Mouse (Mus musculus) left cerebral cortex, postnatal 10 days (tissue): ENCODE measurements around the gene Pip5k1c. TPM values are rescaled to one million over a fixed set of nuclear protein-coding genes. Genes with fewer than 3 reads are reported as not detected.

ENCODE experiments used
- DNase-seq, 2 experiments: peaks; one replicate each; pipeline ENCODE4 v3.0.0; 2021 to 2022; ENCODE audit warnings: low spot score in 2 of 2, mixed read lengths in 1 of 2; ENCODE audit errors: extremely low spot score in 1 of 2
- intact Hi-C: fragments of 180-260 bp; cut with DNase I; formaldehyde crosslinking; loops from one replicate; pipeline ENCODE4 v1.15.1; 2025
- total RNA-seq, 2 experiments: library from RNA; stranded (reverse); gene quantifications; 2 replicates each; pipeline ENCODE4 v1.2.3; 2021

Pip5k1c gene
- total RNA-seq, 2 experiments from 2014 or later = 336 to 340 TPM

DNA sequence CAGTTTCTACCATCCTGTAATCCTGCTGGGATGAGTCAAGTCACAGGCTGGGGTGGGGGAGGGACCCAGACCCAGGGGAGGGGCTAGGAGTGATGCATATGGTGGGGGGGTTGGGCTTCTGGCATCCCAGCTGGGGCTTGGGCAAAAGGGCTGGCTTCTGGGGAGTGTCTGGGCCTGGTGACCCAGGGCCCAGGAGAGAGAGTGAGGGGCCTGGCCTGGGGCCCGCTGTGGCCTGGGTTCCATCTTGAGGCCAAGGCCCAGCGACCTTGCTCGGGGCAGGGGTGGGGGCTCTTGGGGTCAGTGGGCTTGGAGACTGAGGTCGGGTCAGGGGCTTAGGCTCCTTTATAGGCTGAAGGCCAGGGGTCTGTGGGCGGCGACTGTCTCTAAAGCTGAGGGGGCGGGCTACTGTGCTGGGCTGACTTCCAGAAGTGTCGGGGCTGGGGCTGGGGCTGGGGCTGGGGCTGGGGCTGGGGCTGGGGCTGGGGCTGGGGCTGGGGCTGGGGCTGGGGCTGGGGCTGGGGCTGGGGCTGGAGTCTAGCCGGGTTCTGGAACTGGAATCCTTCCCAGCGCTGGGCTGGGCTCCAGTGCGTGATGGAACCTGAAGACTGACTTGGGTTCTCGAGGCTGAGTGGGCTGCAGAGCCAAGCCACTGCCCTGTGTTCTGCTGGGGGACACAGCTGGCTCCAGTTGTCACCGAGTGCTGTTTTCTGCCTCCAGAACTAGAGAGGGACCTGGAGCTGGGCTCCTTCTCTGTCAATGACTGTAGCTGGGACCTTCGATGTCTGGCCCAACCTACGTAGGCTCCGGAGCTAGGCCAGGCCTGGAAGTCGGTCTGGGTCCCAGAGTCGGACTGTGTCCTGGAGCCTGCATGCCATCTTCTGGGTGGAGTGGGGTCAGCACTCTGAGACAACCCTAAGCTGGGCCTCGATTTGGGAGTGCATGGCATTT is 42.9 kb downstream of the Pip5k1c start:
- no peak for DNase-seq
- intact Hi-C loops = no loop called here

DNA sequence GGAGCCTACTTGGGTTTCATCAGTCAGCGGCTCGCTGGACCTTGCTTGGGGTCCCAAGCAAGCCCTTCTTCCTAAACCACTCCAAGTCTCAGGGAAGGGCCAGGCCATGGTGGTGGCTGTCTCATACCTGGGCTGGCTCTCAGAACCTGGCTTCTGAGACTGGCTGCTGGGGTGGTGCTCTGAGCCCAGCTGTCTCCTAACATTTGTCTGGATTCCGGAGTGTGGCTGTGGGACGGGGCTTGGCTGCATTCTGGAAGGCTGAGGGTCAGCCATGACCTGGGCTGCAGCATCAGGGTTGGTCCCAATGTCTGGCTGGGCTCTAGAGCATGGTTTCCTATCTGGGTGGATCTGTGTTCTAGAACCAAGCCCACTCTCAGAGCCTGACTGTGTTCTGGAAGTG is 43.8 kb downstream of the Pip5k1c start:
- intact Hi-C loops = no loop called here
- DNase-seq = no peak

DNA sequence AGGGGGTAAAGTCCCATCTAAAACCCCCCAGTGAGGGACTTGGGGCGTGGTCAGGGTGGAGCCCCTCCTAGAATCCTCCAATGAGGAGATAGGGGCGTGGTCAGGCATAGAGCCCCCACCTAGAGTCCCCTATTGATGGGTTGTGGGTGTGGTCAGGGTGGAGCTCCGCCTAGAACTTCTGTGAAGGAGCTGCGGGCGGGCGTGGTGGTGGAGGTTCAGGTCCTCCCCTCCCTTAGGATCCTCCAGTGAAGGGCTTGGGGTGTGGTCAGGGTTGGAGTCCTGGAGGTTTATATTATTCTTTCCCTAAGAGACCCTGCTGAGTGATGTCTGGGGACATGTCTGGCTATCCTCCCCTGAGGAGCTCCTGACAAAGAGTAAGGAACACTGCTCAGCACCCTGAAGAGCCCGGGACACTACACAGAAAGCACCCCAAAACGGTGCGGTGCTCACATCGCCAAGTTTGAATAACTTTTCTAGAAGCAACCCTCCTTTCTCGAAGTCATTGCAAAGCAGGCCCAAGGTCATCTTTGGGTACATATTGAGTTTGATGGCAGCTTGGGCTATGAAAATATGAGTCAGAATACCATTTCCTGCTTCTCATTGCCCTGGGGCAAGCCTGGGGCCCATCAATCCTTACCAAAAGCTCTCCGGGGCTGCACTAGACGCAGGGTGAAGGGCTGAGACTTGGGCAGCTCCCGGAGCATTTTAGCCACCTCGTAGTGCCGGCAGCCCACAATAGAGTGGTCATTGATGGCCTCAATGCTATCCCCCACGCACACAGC is 48.0 kb downstream of the Pip5k1c start:
- DNase-seq = no peak
- intact Hi-C loops = no loop called here

DNA sequence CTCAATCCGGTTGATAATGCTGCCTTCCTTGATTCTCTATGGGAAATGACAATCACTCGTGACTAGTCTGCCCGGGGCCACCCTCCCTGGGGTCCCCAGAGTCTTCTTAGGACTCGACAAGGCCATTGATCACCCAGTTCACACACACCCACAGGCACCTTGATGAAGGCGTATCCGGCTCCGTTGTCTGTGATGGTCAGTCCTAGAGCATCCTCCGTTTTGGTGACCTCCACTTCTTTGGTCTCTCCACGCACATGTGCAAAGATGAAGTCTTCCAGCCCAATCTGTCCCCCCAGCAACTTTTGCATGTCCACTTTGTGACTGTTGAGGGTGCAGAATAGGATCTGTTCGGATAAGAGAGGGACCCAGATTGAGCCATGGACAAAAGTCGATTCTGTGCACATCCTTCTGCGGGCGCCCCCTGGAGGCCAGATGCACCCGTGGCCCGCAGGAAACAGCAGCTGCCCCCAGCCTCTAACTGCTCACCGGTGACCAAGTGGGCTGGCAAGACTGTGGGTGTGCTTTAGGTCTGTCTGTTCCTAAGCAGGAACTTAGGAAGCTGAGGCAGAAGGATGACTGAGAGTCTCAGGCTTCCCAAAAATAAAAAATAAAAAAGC is 48.7 kb downstream of the Pip5k1c start:
- intact Hi-C loops = no loop called here
- DNase-seq = peak in 1 of 2 experiments; percentile 80

DNA sequence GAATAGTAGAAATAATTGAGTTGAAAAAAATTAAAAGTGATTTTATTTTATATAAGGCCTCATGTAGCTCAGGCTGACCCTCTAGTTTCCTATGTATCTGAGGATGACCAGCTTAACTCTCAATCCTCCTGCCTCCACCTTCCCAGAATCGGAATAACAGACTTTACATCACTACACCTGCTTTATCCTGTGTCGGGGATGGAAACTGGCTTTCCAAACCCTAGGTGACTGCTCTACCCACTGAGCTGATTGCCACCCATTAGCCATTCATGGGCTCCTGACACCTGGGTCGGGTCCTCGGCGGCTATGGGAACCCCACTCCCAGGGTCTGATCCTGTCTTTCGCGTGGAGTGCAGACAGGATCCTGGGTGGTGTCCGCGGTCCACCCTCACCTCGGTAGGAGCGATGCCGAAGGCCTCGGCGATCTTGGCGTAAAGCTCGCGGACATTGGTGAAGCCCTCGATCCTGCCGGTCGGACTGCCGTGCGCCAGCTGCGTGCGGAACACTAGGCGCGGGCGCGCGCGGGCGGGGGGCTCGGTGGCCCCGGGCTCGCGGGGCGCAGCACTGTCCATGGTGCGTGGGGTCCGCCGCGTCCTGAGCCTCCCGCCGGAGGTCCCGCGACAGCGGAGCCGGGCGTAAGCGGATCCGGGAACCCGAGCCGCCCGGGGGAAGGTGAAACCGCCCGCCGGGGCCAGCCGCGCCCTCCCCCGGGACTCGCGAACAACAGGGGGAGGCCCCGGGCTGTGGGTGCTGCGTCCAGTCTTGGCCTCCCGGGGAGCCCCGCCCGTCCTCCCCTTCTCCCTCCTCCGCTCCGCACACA is 50.1 kb downstream of the Pip5k1c start, which contains the start of gene Gipc3:
Gene Gipc3 (minus strand): TSS at position 581 of the 820 bp plus-strand sequence.
- DNase-seq = no peak
- intact Hi-C loops = no loop called here

DNA sequence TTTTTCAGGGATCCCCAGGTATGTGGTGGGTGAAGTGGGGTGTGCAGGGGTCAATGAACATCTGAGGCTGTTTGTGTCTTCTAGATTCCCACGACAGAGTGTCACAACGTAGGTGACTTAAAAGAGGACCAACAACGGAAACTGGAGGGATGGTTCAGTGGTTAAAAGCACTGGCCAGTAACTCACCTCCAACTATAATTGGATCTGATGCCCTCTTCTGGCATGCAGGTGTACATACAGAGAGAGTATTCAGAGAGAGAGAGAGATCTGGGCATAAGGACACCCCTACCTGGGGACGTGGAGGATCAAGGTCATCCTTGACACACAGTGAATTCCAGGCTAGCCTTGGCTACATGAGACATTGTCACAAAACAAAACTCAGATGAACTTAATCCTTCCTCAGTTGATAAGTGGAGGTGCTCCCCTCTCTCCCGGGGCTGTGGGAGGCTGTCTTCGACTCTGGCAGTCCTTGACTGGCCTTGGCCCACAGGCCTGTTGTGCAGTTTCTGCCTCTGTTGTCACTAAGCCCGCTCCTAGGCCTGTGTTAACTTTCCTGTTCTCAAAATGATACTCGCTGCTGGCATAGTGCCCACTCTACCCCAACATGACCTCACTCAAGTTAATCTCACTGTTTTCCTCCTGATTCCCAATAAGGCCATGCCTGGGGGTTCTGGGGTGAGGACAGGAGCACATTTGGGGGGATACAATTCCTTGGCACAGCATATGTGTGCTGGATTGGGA is 51.8 kb downstream of the Pip5k1c start:
- intact Hi-C loops = loop anchor here (5.0 kb wide), 1 partner anchor 147 kb away; no protein-coding TSS in a partner anchor

DNA sequence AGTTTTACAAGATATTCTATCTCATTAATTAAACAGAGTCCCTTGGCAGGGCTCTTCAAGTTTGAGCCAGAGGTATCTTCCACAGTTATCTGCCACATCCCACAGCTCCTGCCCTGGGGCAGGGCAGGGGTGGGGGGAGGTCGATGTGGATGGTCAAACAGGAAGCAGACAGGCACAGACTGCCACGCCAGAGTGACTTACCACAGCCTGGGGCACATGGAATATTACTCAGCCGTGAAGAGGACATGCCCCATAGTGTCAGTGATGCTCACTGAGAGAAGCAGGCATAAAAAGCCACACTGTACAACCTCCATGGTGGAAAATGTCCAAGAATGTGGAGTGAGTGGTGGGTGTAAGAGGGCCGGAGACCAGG is 52.4 kb downstream of the Pip5k1c start:
- intact Hi-C loops = loop anchor here (5.0 kb wide), 1 partner anchor 148 kb away; no protein-coding TSS in a partner anchor
- DNase-seq = no peak

More for the DNA sequence above, 51.8 kb downstream of the Pip5k1c start:
- no peak for DNase-seq

DNA sequence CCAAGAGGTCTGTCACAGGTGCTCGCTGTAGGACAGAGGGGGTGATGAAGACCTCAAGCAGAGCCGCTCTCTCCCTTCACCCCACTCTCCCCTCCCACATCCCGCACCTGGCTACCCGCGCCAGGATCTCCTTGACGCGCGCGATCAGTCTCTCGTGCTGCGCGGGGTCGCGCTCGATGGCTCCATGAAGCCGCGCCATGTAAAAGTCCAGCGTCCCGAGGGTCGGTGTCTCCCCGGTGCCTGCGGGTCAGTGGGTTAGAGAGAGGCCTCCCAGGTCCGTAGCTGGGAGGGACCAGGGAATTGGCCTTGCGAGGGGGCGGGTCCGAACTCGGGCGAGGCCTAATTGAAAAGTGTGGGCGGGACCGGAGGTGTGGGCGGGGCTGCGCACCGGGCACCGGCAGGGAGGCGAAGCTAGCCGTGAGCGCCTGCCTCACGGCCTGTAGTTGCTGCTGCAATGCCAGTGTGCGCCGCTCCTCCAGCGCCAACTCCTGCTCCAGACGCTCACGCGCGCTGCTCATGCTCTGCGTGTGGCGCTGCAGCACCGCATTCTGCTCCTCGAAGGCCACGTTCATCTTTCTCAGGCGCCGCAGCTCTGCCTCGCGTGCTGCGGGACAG is 53.8 kb downstream of the Pip5k1c start:
- DNase-seq = peak in 1 of 2 experiments; percentile 76

DNA sequence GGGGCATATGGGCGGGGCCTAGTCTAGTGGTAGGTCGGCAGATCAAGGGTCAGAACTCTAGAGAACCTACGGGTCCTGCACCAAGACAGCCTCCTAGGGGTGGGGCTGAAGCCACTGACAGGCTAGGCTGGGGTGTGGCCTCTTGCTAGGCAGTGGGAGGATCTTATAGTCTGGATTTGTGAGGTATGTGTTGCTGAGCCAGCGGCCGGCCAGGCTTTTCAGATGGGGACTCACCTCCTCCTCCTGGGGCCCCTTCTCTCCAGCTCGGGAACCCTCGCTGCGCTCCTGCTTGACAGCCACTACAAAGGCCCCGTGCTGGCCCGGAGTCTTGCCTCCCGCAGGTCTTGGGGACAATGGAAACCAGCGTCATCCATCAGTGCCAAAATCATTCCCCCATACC is 56.4 kb downstream of the Pip5k1c start:
- peak in 1 of 2 experiments; percentile 66 for DNase-seq
- intact Hi-C loops = loop anchor here (5.0 kb wide), 1 partner anchor 152 kb away; no protein-coding TSS in a partner anchor

More for the DNA sequence above, 53.8 kb downstream of the Pip5k1c start:
- intact Hi-C loops = loop anchor here (5.0 kb wide), 1 partner anchor 149 kb away; no protein-coding TSS in a partner anchor

DNA sequence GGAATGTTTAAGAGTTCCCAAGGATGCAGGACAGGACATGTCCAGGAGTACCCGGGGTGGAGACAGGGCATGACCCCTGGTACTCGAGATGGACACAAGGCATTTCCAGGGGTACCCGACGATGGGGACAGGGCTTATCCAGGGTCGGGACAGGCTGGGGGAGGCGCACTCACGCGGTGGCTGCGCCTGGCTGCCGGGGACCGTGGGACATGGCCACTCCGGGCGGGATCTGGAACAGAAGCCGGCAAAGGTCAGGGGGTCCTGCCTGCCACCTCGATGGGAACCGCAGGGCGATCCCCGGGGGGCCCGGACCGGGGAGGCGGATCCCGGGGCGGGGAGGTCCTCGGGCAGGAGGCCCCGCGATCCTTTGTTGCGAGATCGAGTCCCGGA is 57.2 kb downstream of the Pip5k1c start:
- intact Hi-C loops = loop anchor here (5.0 kb wide), 1 partner anchor 153 kb away; no protein-coding TSS in a partner anchor
- no peak for DNase-seq

DNA sequence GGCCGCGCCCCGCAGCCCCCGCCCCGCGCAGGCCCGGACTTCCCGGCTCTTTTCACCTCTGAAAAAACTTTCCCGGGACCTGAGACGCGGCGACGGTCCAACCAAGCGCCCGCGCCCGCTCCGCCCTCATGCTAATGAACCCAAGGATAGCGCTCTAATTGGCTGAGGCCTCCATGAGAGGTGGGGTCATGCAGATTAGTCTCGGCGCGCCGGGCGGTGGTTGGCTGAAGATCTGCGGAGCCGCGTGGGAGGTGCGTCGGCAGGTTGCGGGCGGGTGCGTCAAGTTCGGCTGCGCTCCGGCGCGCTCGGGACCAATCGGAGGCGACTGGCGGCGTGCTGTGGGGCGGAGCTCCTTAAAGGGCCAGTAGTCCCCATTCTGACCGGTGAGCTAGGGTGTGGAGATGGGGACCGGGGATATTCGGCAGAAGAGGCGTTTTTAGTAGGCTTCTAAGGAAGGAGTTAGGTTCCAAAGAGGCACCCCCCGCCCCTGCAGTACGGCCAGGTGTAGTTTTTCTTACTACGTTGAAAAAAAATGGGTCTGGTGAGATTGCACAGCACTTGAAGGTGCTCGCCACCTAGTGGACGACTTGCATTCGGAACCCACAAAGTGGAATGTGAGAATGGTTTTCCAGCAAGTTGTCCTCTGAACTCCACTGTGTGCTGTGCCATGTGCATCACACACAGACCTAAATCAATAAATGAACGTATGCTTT is 57.7 kb downstream of the Pip5k1c start, which contains the start of gene Hmg20b:
Gene Hmg20b (minus strand): TSS at position 130 of the 713 bp plus-strand sequence.
- DNase-seq = peak; percentile 99 to 100
- intact Hi-C loops = no loop called here

DNA sequence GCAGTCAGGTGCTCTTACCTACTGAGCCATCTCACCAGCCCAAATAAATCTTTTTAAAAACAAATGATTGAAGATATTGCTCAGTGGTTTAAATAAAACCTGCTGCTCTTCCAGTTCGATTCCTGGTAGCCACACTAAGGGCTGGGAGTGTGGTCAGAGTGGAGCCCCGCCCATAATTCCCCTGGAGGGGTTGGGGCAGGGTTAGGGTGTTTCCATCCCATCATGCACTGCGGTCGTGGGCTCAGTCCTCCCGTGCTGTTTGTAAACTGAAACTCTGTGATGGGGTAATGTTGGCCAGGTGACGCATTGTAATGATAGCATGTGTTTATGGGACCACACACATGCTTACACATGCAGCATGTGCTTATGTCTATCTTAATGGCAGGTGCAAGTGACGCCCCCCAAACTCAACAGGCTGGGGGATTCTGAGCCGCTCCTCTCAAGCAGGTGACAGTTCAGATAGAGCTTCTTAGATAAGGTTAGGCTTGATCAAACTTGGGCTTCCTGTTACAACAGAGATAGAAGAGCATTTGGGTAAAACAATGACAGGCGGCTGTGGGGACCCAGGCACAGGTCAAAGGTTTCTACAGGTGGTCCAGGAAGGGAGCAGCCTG is 59.0 kb downstream of the Pip5k1c start:
- DNase-seq = no peak
- intact Hi-C loops = loop anchor here (2.0 kb wide), 1 partner anchor 61 kb away; the partner anchor contains the start of gene Tjp3

DNA sequence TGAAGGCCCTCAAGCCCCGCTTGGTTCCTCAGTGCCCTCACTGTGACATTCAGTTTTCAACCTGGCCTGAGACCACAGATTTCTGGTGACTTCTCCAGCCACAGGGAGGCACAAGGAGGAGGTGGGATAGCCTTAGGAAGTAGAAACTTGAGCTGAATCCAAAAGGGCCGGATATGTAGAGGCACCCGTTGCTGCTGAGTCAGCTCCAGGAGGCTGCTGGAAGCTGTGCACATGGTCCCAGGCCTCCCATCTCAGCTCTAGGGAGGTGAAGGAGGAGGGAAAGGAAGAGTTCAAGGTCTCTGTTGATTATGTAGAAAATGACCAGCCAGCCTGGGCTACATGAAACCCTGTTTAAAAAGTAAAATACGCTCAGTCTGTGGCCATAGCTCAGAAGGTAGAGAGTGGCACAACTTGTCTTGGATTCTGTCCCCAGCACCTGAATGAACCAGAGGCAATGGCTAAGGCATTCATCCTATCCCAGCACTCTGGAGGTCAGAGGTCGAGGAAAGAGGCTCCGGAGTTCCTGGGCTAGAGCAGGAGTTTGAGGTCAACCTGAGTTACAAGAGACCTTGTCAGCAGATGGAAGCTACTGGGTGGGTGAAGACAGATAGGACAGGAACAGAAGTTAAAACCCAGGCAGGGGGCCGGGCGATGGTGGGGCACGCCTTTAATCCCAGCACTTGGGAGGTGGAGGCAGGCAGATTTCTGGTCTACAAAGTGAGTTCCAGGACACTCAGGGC is 62.1 kb downstream of the Pip5k1c start:
- DNase-seq = no peak
- intact Hi-C loops = no loop called here

DNA sequence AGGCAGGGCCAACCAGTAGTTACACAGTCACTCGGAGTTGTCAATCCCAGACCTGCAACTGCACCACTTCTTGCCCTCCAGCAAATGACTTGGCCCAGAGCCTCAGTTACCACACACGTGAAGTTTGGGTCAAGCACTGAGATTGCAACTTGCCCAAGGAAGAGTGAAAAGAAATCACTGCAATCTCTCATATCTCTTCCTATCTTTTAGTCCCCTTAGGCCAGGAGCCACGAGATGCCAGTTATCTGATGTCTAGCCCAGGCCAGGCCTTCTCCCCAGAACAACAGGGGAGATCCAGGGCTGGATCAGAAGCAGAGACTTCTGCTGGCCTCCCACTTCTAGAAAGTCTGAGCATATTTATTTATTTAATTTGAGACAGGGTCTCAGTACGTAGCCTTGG is 62.8 kb downstream of the Pip5k1c start:
- intact Hi-C loops = no loop called here
- no peak for DNase-seq

DNA sequence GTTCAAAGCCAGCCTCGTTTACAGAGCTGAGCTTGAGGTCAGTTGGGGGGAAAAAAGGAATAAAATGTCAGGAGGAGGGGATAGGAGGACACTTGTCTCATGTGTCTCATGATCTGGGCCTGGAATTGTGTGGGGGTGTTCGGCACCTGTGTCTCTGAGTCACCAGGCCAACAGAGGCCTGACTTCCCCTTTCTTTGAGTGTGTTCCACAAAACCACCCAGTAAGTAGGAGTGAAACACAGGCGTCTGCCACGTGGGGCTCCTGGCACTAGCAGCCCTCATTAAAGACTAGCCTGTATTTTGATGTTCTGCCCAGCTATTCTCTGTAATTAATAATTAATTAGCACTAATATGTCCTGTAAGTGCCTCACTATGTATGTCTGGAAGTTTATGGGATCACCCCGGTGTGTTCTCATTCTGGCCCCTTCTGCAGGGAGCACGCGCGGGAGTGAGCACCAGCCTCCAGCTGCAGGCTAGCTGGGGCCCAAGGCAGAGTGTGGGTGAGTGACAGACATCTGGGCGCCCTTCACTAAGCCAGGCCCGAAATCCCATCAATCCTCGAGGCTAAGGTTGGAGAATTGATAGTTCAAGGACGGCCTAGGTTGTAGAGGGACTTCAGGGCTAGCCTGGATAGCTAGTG is 63.7 kb downstream of the Pip5k1c start:
- intact Hi-C loops = no loop called here
- no peak for DNase-seq
